Mouse (Mus musculus): ENCODE data around the gene Crygd. TPM values are rescaled to one million over a fixed set of nuclear protein-coding genes. Genes with fewer than 3 reads are reported as not detected.

Gene Crygd
- polyA plus RNA-seq (2021; fragmentation: Nextera tagmentation) = not detected in 2 replicates
- long read RNA-seq, experiment 1 = 0 reads
- long read RNA-seq, experiment 2 = 0 reads

GRCm38 (mm10) chr1:65063352-65063751 lies at the start of gene Crygd:
TSS of gene Crygd (minus strand) at chr1:65063452.

GRCm38 (mm10) chr1:65103273-65103672 lies 40.0 kb upstream of the Crygd start, which contains the start of gene Cryga:
TSS of gene Cryga (minus strand) at chr1:65103373.

GRCm38 (mm10) chr1:65082188-65082587 lies 18.9 kb upstream of the Crygd start, which contains the start of gene Crygb:
TSS of gene Crygb (minus strand) at chr1:65082288.

GRCm38 (mm10) chr1:65073589-65073988 lies 10.3 kb upstream of the Crygd start, which contains the start of gene Crygc:
TSS of gene Crygc (minus strand) at chr1:65073689.

GRCm38 (mm10) chr1:65050952-65051351 lies 12.3 kb downstream of the Crygd start, which contains the start of gene Cryge:
TSS of gene Cryge (minus strand) at chr1:65051149.

GRCm38 (mm10) chr1:65032641-65033040 lies 30.6 kb downstream of the Crygd start, which contains the start of gene Akr1cl:
TSS of gene Akr1cl (minus strand) at chr1:65032759.

Other genes starting within 250 kb of the Crygd start
- 9.4 and 10.4 TPM in 2 replicates for gene Plekhm3, start 106.6 kb downstream of the Crygd start, polyA plus RNA-seq (2021; fragmentation: Nextera tagmentation)
- not detected in 2 replicates for gene Akr1cl, start 30.7 kb downstream of the Crygd start, polyA plus RNA-seq (2021; fragmentation: Nextera tagmentation)
- gene Cryge, start 12.3 kb downstream of the Crygd start, polyA plus RNA-seq (2021; fragmentation: Nextera tagmentation) = not detected in 2 replicates
- gene Crygc, start 10.2 kb upstream of the Crygd start, polyA plus RNA-seq (2021; fragmentation: Nextera tagmentation) = not detected in 2 replicates
- not detected in 2 replicates for gene Crygb, start 18.8 kb upstream of the Crygd start, polyA plus RNA-seq (2021; fragmentation: Nextera tagmentation)
- 2.0 and 2.2 TPM in 2 replicates for gene Cryga, start 39.9 kb upstream of the Crygd start, polyA plus RNA-seq (2021; fragmentation: Nextera tagmentation)
- 0.55 and 1.4 TPM in 2 replicates for gene Gm28845, start 56.1 kb upstream of the Crygd start, polyA plus RNA-seq (2021; fragmentation: Nextera tagmentation)
- gene D630023F18Rik, start 59.8 kb upstream of the Crygd start, polyA plus RNA-seq (2021; fragmentation: Nextera tagmentation) = 14.6 and 18.2 TPM in 2 replicates
- gene Idh1, start 123.0 kb upstream of the Crygd start, polyA plus RNA-seq (2021; fragmentation: Nextera tagmentation) = 42.1 and 44.6 TPM in 2 replicates
- gene Pikfyve, start 123.2 kb upstream of the Crygd start, polyA plus RNA-seq (2021; fragmentation: Nextera tagmentation) = 3.7 and 4.0 TPM in 2 replicates
- gene Pth2r, start 218.6 kb upstream of the Crygd start, polyA plus RNA-seq (2021; fragmentation: Nextera tagmentation) = 0.36 and 0.44 TPM in 2 replicates

Data from layer of hippocampus, adult 6 months (tissue).